Mouse (Mus musculus) testis, adult 2 months (tissue): ENCODE results near the gene D8Ertd738e. TPM values are rescaled to one million over a fixed set of nuclear protein-coding genes. Genes with fewer than 3 reads are reported as not detected.

Experiments used
- H3K27ac ChIP-seq: fragments of 200-500 bp; 2 replicates; pipeline ENCODE4 v1.5.1; 2012; ENCODE audit warnings: low read depth, low read length; ENCODE audit not compliant: control insufficient read depth, insufficient read depth
- H3K27me3 ChIP-seq: fragments of 200-500 bp; 2 replicates; pipeline ENCODE4 v1.6.1; 2012; ENCODE audit warnings: mild to moderate bottlenecking, low read length, moderate library complexity; ENCODE audit not compliant: control insufficient read depth, insufficient read depth
- H3K36me3 ChIP-seq: fragments of 200-500 bp; 2 replicates; pipeline ENCODE4 v1.6.1; 2012; ENCODE audit warnings: mild to moderate bottlenecking, low read length; ENCODE audit not compliant: control insufficient read depth, insufficient read depth
- H3K4me1 ChIP-seq: fragments of 200-500 bp; 2 replicates; pipeline ENCODE4 v1.6.1; 2012; ENCODE audit warnings: low read length; ENCODE audit not compliant: control insufficient read depth, insufficient read depth
- H3K4me3 ChIP-seq: fragments of 200-500 bp; 2 replicates; pipeline ENCODE4 v1.5.1; 2012; ENCODE audit warnings: low read depth, mild to moderate bottlenecking, low read length, moderate library complexity, mixed read lengths; ENCODE audit not compliant: control insufficient read depth
- CTCF ChIP-seq: fragments of 200-500 bp; IDR thresholded peaks from 2 replicates; pipeline ENCODE4 v1.5.1; 2012; ENCODE audit warnings: low read depth, mild to moderate bottlenecking, inconsistent platforms, low read length, moderate library complexity; ENCODE audit not compliant: control insufficient read depth, insufficient read depth, insufficient replicate concordance
- POLR2A ChIP-seq: fragments of 200-500 bp; IDR thresholded peaks from 2 replicates; pipeline ENCODE4 v1.6.1; 2012; ENCODE audit warnings: low read depth, mild to moderate bottlenecking, inconsistent platforms, low read length, moderate library complexity; ENCODE audit not compliant: control insufficient read depth
- polyA plus RNA-seq: library from polyadenylated mRNA; depleted of rRNA; stranded (reverse); fragments of >200 nt; gene quantifications from 2 replicates; pipeline ENCODE4 v1.2.3, GENCODE M21; 2012

The D8Ertd738e gene
- polyA plus RNA-seq, 1 experiment: 104 TPM

- Histone ChIP-seq H3K27me3 (no peaks in the 10 kb centered on the region), H3K27ac (peak overlapping the region; percentile 85), H3K36me3 (no peaks in the 10 kb centered on the region), H3K4me1 (peaks cover 43% of the 10 kb centered on the region), H3K4me3 (peak overlapping the region; percentile 79)
- TF ChIP-seq POLR2A (no peak), CTCF (no peak)
Measured at GRCm38 (mm10) chr8:84201545-84202245, 47.8 kb downstream of the D8Ertd738e start.

GRCm38 (mm10) chr8:84200652-84201544 is 48.6 kb downstream of the D8Ertd738e start:
- H3K27ac ChIP-seq: peak overlapping the region; percentile 85
- peak overlapping the region; percentile 79 for H3K4me3 ChIP-seq
- H3K36me3 ChIP-seq: no peaks in the 10 kb centered on the region
- H3K4me1 ChIP-seq: peaks cover 43% of the 10 kb centered on the region
- no peaks in the 10 kb centered on the region for H3K27me3 ChIP-seq
- TF ChIP-seq CTCF (no peak), POLR2A (peak; percentile 27; the same call in 1 of the 2 replicates)

GRCm38 (mm10) chr8:84200126-84200555 is 49.4 kb downstream of the D8Ertd738e start:
- Histone ChIP-seq H3K27ac (no peak overlapping the region), H3K36me3 (no peaks in the 10 kb centered on the region), H3K4me3 (no peak overlapping the region), H3K27me3 (no peaks in the 10 kb centered on the region), H3K4me1 (peaks cover 43% of the 10 kb centered on the region)
- TF ChIP-seq POLR2A: no peak
- no peak for TF ChIP-seq CTCF

GRCm38 (mm10) chr8:84199348-84200125 is 50.0 kb downstream of the D8Ertd738e start:
- TF ChIP-seq POLR2A (no peak), CTCF (no peak)
- Histone ChIP-seq H3K4me1 (peaks cover 43% of the 10 kb centered on the region), H3K36me3 (no peaks in the 10 kb centered on the region), H3K4me3 (no peak overlapping the region), H3K27ac (no peak overlapping the region), H3K27me3 (no peaks in the 10 kb centered on the region)

GRCm38 (mm10) chr8:84198871-84199270 is 50.6 kb downstream of the D8Ertd738e start:
- Histone ChIP-seq H3K4me1 (peaks cover 39% of the 10 kb centered on the region), H3K27ac (peak overlapping the region; percentile 74), H3K36me3 (no peaks in the 10 kb centered on the region), H3K4me3 (peak overlapping the region; percentile 86), H3K27me3 (no peaks in the 10 kb centered on the region)
- TF ChIP-seq POLR2A: no peak

GRCm38 (mm10) chr8:84197922-84198774 is 51.4 kb downstream of the D8Ertd738e start:
- Histone ChIP-seq H3K36me3 (no peaks in the 10 kb centered on the region), H3K27ac (peak overlapping the region; percentile 74), H3K27me3 (no peaks in the 10 kb centered on the region), H3K4me1 (peaks cover 35% of the 10 kb centered on the region), H3K4me3 (peak overlapping the region; percentile 86)
- TF ChIP-seq CTCF (no peak), POLR2A (no peak; the same call in 1 of the 2 replicates)
